Mouse (Mus musculus): ENCODE results near the gene Pfn1. TPM values are rescaled to one million over a fixed set of nuclear protein-coding genes. Genes with fewer than 3 reads are reported as not detected.

Gene Pfn1
- polyA plus RNA-seq, 1 experiment from 2014 or later, result 825 TPM

DNA sequence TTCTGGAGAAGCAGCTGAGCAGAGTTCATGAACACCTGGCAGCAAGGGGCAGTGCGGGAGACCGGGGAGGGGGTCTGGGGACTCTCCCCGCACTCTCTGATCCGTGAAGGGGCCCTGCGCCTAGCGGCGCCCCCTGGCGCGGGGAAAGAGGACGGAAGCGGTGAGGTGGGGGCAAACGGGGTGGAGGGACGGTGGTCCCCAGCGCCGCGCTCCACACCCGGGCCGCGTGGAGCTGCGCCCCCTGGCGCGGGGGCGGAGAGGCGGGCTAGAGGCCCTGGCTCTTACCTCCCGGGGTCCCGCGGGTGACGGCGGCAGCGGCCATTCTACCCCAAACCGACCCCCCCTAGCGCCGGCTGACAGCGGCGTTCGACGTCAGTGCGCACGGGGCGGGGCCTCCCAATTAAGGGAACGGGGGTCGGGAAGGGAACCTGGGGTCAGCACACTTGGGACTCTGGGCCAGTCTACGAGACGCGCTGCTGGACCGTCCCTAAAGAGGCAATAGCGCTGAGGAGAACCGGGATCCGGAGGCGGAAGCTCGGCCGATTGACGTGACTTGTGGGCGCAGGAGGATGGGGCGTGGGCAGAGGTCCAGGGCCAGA lies 33.3 kb upstream of the Pfn1 start, which contains the start of gene Camta2:
Camta2 (minus strand) TSS at position 505 of the 599 bp plus-strand sequence.
- Histone ChIP-seq H3K4me2 (replicated peaks) (peak within 1 kb of the TSS; percentile 75), H3K27ac (peak within 1 kb of the TSS; percentile 84), H3K9me3 (no peaks in the 10 kb centered on the region), H3K4me1 (replicated peaks) (peaks cover 35% of the 10 kb centered on the region), H3K9ac (replicated peaks) (peak within 1 kb of the TSS; percentile 90), H3K4me3 (replicated peaks) (peak within 1 kb of the TSS; percentile 88), H3K27me3 (no peaks in the 10 kb centered on the region), H3K36me3 (peaks cover 26% of the 10 kb centered on the region)
- 1% methylated on average over 55 of the region's 55 CpGs for WGBS
- peak; percentile 86 for ATAC-seq

- H3K4me2 ChIP-seq (replicated peaks), result peak overlapping the region; percentile 75
- ATAC-seq, result peak; percentile 69
- H3K4me3 ChIP-seq (replicated peaks), result peak overlapping the region; percentile 88
- peaks cover 31% of the 10 kb centered on the region for H3K36me3 ChIP-seq
- H3K9me3 ChIP-seq, result no peaks in the 10 kb centered on the region
- H3K4me1 ChIP-seq (replicated peaks), result peaks cover 41% of the 10 kb centered on the region
- 3% methylated on average over 16 of the region's 16 CpGs for WGBS
- H3K27me3 ChIP-seq, result no peaks in the 10 kb centered on the region
- H3K27ac ChIP-seq, result peak overlapping the region; percentile 84
- peak overlapping the region; percentile 90 for H3K9ac ChIP-seq (replicated peaks)
Observed at GRCm38 (mm10) chr11:70686901-70687566, 32.6 kb upstream of the Pfn1 start.

DNA sequence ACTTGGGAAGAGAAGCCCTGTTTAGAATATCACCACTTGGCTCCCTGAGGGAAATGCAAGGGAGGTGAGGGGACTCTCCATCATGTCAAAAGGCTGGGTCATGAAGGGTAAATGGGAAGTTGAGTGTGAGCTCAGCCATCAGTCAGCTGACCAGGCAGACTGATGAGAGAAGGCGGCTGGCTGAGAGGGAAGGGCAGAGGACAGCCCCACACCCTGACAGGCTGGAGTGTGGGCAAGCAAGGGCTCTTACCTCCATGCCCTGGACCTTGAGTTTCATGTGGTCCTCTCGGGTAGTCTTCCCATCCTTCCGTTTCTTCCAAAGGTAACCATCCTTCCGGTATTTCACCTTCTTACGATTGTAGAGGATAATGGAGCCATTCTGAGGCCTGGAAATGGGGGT lies 29.2 kb upstream of the Pfn1 start:
- peaks cover 54% of the 10 kb centered on the region for H3K36me3 ChIP-seq
- H3K4me2 ChIP-seq (replicated peaks), result no peak overlapping the region
- 89% methylated on average over 5 of the region's 5 CpGs for WGBS
- H3K9ac ChIP-seq (replicated peaks), result no peak overlapping the region
- H3K4me1 ChIP-seq (replicated peaks), result peaks cover 46% of the 10 kb centered on the region
- ATAC-seq, result no peak
- no peaks in the 10 kb centered on the region for H3K27me3 ChIP-seq
- no peaks in the 10 kb centered on the region for H3K9me3 ChIP-seq
- no peak overlapping the region for H3K27ac ChIP-seq
- no peak overlapping the region for H3K4me3 ChIP-seq (replicated peaks)

DNA sequence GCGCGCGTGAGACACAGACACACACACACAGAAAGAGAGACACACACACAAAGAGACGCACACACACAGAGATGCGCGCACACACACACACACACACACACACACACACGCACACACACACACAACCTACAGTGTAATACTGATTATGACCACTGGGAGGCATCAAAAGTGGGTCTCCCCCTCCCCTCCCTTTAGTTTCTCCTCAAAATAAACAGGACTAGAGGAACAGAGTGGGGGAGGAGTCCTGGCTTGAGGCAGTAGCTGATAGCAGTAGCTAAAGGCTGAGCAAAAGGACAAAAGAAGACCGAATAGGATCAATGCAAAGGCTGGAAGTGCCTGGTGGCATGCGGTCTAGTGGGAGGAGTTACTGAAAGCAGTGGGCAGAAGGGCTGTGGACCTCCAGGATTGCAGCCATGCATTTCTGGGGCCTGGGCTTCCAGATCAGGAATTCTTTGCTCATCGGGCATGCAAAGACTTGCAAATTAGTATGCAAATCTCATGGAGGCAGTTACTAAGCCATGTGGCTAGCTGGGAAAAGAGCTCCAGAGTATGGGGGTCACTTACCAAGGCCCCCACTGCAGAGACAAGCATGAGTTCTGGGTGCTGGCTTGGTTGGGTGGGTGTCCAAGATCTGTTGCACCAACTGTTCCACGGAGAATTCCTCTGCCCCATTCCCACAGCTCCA lies 27.6 kb upstream of the Pfn1 start:
- 15% methylated on average over 10 of the region's 11 CpGs for WGBS
- no peaks in the 10 kb centered on the region for H3K9me3 ChIP-seq
- H3K4me2 ChIP-seq (replicated peaks), result peak overlapping the region; percentile 12; the same call in 1 of the 2 replicates
- peak overlapping the region; percentile 79 for H3K27ac ChIP-seq
- H3K9ac ChIP-seq (replicated peaks), result peak overlapping the region; percentile 32; the same call in 1 of the 2 replicates
- H3K36me3 ChIP-seq, result peaks cover 60% of the 10 kb centered on the region
- H3K27me3 ChIP-seq, result no peaks in the 10 kb centered on the region
- no peak overlapping the region for H3K4me3 ChIP-seq (replicated peaks)
- ATAC-seq, result peak; percentile 84
- H3K4me1 ChIP-seq (replicated peaks), result peaks cover 35% of the 10 kb centered on the region

DNA sequence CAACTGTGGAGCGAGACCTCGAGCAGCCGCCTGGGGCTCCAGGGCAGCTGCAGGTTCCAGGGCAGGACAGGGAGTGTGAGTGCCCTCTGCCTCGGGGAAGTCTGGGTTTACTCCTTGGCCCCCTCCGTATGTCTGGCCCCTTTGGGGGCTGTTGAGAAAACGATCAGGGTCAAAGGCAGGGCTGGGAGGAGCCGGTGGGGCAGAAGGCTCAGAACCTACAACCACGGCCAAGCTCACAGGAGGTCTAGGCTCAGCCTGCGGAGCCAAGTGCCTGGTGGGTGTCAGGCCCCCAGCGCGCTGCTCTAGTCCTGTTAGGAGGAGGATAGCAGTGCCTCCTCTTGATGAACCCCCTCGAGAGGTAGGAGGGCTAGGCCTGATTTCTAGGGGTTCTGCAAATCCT lies 26.7 kb upstream of the Pfn1 start:
- Histone ChIP-seq H3K4me2 (replicated peaks) (no peak overlapping the region), H3K4me3 (replicated peaks) (no peak overlapping the region), H3K9ac (replicated peaks) (peak overlapping the region; percentile 46; the same call in 1 of the 2 replicates), H3K4me1 (replicated peaks) (peaks cover 26% of the 10 kb centered on the region), H3K9me3 (no peaks in the 10 kb centered on the region), H3K27me3 (no peaks in the 10 kb centered on the region), H3K36me3 (peaks cover 68% of the 10 kb centered on the region), H3K27ac (peak overlapping the region; percentile 79)
- ATAC-seq, result 0 out of 2 replicates have a peak, but pooled peaks have one; percentile 12
- WGBS, result 67% methylated on average over 12 of the region's 12 CpGs

- Histone ChIP-seq H3K4me2 (replicated peaks) (no peak overlapping the region), H3K27ac (no peak overlapping the region), H3K9me3 (no peaks in the 10 kb centered on the region), H3K9ac (replicated peaks) (no peak overlapping the region), H3K27me3 (no peaks in the 10 kb centered on the region), H3K4me1 (replicated peaks) (peaks cover 22% of the 10 kb centered on the region), H3K4me3 (replicated peaks) (no peak overlapping the region), H3K36me3 (peaks cover 72% of the 10 kb centered on the region)
- 97% methylated on average over 6 of the region's 8 CpGs for WGBS
- no peak for ATAC-seq
Observed at GRCm38 (mm10) chr11:70679894-70680293, 25.4 kb upstream of the Pfn1 start.

DNA sequence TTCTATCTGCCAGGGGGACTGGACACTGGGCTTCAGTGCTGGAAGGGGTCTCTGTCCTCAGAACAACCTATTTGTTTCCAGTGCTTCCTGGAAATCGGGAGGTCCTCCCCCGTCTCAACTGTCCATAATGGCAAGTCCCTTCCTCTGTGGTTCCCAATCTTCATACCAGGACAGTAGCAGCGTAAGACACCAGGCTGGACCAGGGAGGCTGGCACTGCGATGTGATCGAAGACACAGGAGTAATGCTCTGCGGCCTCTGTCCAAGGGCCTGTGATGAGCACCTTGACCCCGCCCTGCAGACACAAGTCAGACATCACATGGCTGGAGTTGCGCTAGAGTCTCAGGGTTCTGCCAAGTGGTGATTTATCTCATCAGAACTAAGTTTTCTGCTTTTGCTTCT lies 24.9 kb upstream of the Pfn1 start:
- H3K9ac ChIP-seq (replicated peaks), result no peak overlapping the region
- no peak overlapping the region for H3K4me2 ChIP-seq (replicated peaks)
- peaks cover 22% of the 10 kb centered on the region for H3K4me1 ChIP-seq (replicated peaks)
- no peak for ATAC-seq
- H3K9me3 ChIP-seq, result no peaks in the 10 kb centered on the region
- H3K36me3 ChIP-seq, result peaks cover 73% of the 10 kb centered on the region
- WGBS, result 95% methylated on average over 8 of the region's 8 CpGs
- H3K27ac ChIP-seq, result no peak overlapping the region
- no peak overlapping the region for H3K4me3 ChIP-seq (replicated peaks)
- no peaks in the 10 kb centered on the region for H3K27me3 ChIP-seq

- Histone ChIP-seq H3K4me1 (replicated peaks) (peaks cover 22% of the 10 kb centered on the region), H3K4me3 (replicated peaks) (no peak overlapping the region), H3K9ac (replicated peaks) (no peak overlapping the region), H3K27me3 (no peaks in the 10 kb centered on the region), H3K36me3 (peaks cover 73% of the 10 kb centered on the region), H3K27ac (no peak overlapping the region), H3K9me3 (no peaks in the 10 kb centered on the region), H3K4me2 (replicated peaks) (no peak overlapping the region)
- no peak for ATAC-seq
- WGBS, result 82% methylated on average over 2 of the region's 2 CpGs
Observed at GRCm38 (mm10) chr11:70678576-70678975, 24.1 kb upstream of the Pfn1 start.

DNA sequence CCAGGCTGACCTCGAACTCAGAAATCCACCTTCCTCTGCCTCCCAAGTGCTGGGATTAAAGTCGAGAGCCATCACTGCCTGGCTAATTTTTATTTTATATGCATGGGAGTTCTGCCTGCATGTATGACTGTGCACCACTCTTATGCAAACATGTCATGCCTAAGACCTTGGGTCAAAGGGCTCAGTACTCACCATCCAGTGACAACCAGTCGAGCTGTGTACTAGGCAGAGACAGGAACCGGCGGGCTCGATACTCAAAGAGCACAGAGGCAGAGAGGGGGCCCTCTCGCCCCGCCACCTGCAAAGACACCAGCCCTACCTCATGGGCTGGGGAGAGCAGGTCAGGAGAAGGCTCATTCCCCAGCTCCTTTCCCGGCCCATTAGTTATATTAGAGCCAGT lies 23.6 kb upstream of the Pfn1 start:
- 88% methylated on average over 9 of the region's 9 CpGs for WGBS

GRCm38 (mm10) chr11:70674501-70674900 lies 20.1 kb upstream of the Pfn1 start:
- Histone ChIP-seq H3K27me3 (no peaks in the 10 kb centered on the region), H3K4me2 (replicated peaks) (no peak overlapping the region), H3K9ac (replicated peaks) (no peak overlapping the region), H3K9me3 (no peaks in the 10 kb centered on the region), H3K27ac (no peak overlapping the region), H3K4me1 (replicated peaks) (peaks cover 20% of the 10 kb centered on the region), H3K4me3 (replicated peaks) (no peak overlapping the region), H3K36me3 (peaks cover 61% of the 10 kb centered on the region)
- whole genome bisulfite sequencing, result 65% methylated on average over 11 of the region's 11 CpGs
- no peak for ATAC-seq

More for the DNA sequence above, 23.6 kb upstream of the Pfn1 start:
- H3K9ac ChIP-seq (replicated peaks), result no peak overlapping the region
- H3K27me3 ChIP-seq, result no peaks in the 10 kb centered on the region
- no peaks in the 10 kb centered on the region for H3K9me3 ChIP-seq
- no peak overlapping the region for H3K4me3 ChIP-seq (replicated peaks)
- no peak for ATAC-seq
- H3K27ac ChIP-seq, result no peak overlapping the region
- H3K4me2 ChIP-seq (replicated peaks), result no peak overlapping the region
- H3K36me3 ChIP-seq, result peaks cover 70% of the 10 kb centered on the region
- H3K4me1 ChIP-seq (replicated peaks), result peaks cover 20% of the 10 kb centered on the region

DNA sequence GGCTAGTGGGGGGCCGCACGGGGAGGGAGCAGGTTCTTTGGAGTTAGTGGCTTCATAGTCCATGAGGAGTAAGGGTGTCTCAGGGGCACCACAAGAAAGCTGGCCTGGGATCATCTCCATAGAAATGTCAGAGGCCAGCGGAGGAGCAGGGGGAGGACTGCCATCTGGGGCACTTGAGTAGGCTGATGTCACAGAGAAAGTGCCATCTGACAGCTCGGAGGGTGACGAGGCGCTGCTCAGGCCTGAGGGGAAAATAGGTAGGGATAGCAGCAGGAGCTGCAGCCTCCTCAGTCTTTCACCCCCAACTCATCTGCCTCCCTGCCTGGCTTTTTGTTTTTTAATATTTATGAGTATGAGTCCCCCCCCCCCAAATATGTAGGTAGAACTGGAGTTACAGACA lies 19.6 kb upstream of the Pfn1 start:
- no peak for ATAC-seq
- WGBS, result 55% methylated on average over 6 of the region's 6 CpGs
- no peaks in the 10 kb centered on the region for H3K27me3 ChIP-seq
- no peak overlapping the region for H3K4me3 ChIP-seq (replicated peaks)
- H3K9me3 ChIP-seq, result no peaks in the 10 kb centered on the region
- H3K36me3 ChIP-seq, result peaks cover 56% of the 10 kb centered on the region
- H3K4me1 ChIP-seq (replicated peaks), result peaks cover 20% of the 10 kb centered on the region
- H3K4me2 ChIP-seq (replicated peaks), result no peak overlapping the region
- no peak overlapping the region for H3K27ac ChIP-seq
- peak overlapping the region; percentile 41; the same call in 1 of the 2 replicates for H3K9ac ChIP-seq (replicated peaks)

All from midbrain, embryonic 13.5 days (tissue).